Mouse (Mus musculus): Measurements from ENCODE around the gene Crmp1.

DNA sequence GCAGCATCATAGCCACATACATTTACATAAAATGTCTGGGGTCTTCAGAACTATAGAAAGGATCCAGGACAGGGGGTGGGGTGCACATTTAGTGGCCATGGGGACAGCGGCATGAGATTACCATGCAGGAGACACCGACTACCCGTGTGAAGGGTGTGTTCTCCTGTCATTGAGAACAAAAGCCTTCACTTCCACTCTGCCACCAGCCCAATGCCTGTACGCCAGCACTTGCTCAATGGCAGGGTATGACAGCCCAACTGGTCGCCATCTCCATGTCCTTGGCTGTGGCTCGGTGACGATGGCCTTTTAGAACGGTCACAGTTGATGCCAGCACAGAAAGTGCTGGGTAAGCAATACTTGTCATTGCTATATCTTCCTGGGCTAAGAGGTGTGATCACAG is 45.5 kb upstream of the Crmp1 start:
- TF ChIP-seq CTCF (IDR thresholded peaks at IDR 0.05) (no peak), EP300 (IDR thresholded peaks at IDR 0.05) (no peak)
